Mouse (Mus musculus): ENCODE results near the gene Vwa5a. TPM values are rescaled to one million over a fixed set of nuclear protein-coding genes. Genes with fewer than 3 reads are reported as not detected.
A peak's percentile ranks its signal among the peaks of the same experiment; 100 is the strongest.

Vwa5a gene
- polyA plus RNA-seq (2012; rRNA removed) (3.0 and 4.5 TPM in 2 replicates), polyA plus RNA-seq (2014; fragmentation: Nextera tagmentation; extraction: Ambion mirVana) (8.5 TPM in 2 replicates)

- 4% methylated on average over 4 of the region's 4 CpGs for WGBS (ENCODE audit: insufficient replicate concordance)
- peak; percentile 26 to 43 (median 31) for DNase-seq (ENCODE audit: low read depth in 3 of 3, low spot score in 3 of 3)
- peak; percentile 64 for ATAC-seq (ENCODE audit: insufficient read depth)
- Histone ChIP-seq H3K27me3 (ENCODE audit: control insufficient read depth, insufficient read depth, low read length) (no peaks in the 10 kb centered on the region), H3K4me3 (ENCODE audit: insufficient read depth in 1 of 2, low read depth in 2 of 2, low read length in 2 of 2) (peak within 1 kb of the TSS; percentile 61 to 68), H3K9ac (replicated peaks) (peak within 1 kb of the TSS; percentile 72), H3K9me3 (ENCODE audit: control insufficient read depth, low read length) (no peaks in the 10 kb centered on the region), H3K27ac (peak within 1 kb of the TSS; percentile 36), H3K36me3 (replicated peaks; ENCODE audit: control insufficient read depth, insufficient read depth, low read depth) (no peaks in the 10 kb centered on the region), H3K4me2 (ENCODE audit: low read depth) (peak within 1 kb of the TSS; percentile 79), H3K4me1 (replicated peaks; ENCODE audit: control insufficient read depth in 2 of 2, insufficient read depth in 2 of 2, low read length in 1 of 2) (peaks cover 3 to 11% of the 10 kb centered on the region in 2 experiments)
- no peak for TF ChIP-seq CTCF (IDR thresholded peaks at IDR 0.05; ENCODE audit: low read depth)
- no peak for TF ChIP-seq EP300 (IDR thresholded peaks at IDR 0.05; ENCODE audit: low read depth)
Measured at GRCm38 (mm10) chr9:38718102-38718501, at the start of gene Vwa5a. Vwa5a (plus strand) TSS chr9:38718268.

- H3K9me3 ChIP-seq (ENCODE audit: control insufficient read depth, low read length) = no peaks in the 10 kb centered on the region
- H3K27ac ChIP-seq = no peak overlapping the region
- H3K9ac ChIP-seq (replicated peaks) = no peak overlapping the region
- H3K4me2 ChIP-seq (ENCODE audit: low read depth) = no peak overlapping the region
- 42% methylated on average over 2 of the region's 2 CpGs for WGBS (ENCODE audit: insufficient replicate concordance)
- H3K36me3 ChIP-seq (replicated peaks; ENCODE audit: control insufficient read depth, insufficient read depth, low read depth) = no peaks in the 10 kb centered on the region
- ATAC-seq (ENCODE audit: insufficient read depth) (no peak), DNase-seq (ENCODE audit: low read depth in 3 of 3, low spot score in 3 of 3) (no peak)
- H3K4me1 ChIP-seq (replicated peaks; ENCODE audit: control insufficient read depth in 2 of 2, insufficient read depth in 2 of 2, low read length in 1 of 2) = no peaks in the 10 kb centered on the region
- H3K4me3 ChIP-seq (ENCODE audit: insufficient read depth in 1 of 2, low read depth in 2 of 2, low read length in 2 of 2) = no peak overlapping the region
- no peaks in the 10 kb centered on the region for H3K27me3 ChIP-seq (ENCODE audit: control insufficient read depth, insufficient read depth, low read length)
- no peak for TF ChIP-seq EP300 (IDR thresholded peaks at IDR 0.05; ENCODE audit: low read depth)
- TF ChIP-seq CTCF (IDR thresholded peaks at IDR 0.05; ENCODE audit: low read depth) = no peak
Measured at GRCm38 (mm10) chr9:38672887-38673286, 45.2 kb upstream of the Vwa5a start.

GRCm38 (mm10) chr9:38674501-38674900 lies 43.6 kb upstream of the Vwa5a start, which contains the start of gene Olfr918:
Olfr918 (minus strand) TSS chr9:38674601.
- no peak within 1 kb of the TSS for H3K27ac ChIP-seq
- no peaks in the 10 kb centered on the region for H3K4me1 ChIP-seq (replicated peaks; ENCODE audit: control insufficient read depth in 2 of 2, insufficient read depth in 2 of 2, low read length in 1 of 2)
- TF ChIP-seq CTCF (IDR thresholded peaks at IDR 0.05; ENCODE audit: low read depth) (no peak), EP300 (IDR thresholded peaks at IDR 0.05; ENCODE audit: low read depth) (no peak)
- no peaks in the 10 kb centered on the region for H3K9me3 ChIP-seq (ENCODE audit: control insufficient read depth, low read length)
- no peak within 1 kb of the TSS for H3K9ac ChIP-seq (replicated peaks)
- no peaks in the 10 kb centered on the region for H3K27me3 ChIP-seq (ENCODE audit: control insufficient read depth, insufficient read depth, low read length)
- H3K4me3 ChIP-seq (ENCODE audit: insufficient read depth in 1 of 2, low read depth in 2 of 2, low read length in 2 of 2) = no peak within 1 kb of the TSS
- WGBS (ENCODE audit: insufficient replicate concordance) = 59% methylated on average over 2 of the region's 2 CpGs
- DNase-seq (ENCODE audit: low read depth in 3 of 3, low spot score in 3 of 3) (no peak), ATAC-seq (ENCODE audit: insufficient read depth) (no peak)
- no peak within 1 kb of the TSS for H3K4me2 ChIP-seq (ENCODE audit: low read depth)
- H3K36me3 ChIP-seq (replicated peaks; ENCODE audit: control insufficient read depth, insufficient read depth, low read depth) = no peaks in the 10 kb centered on the region

- no peaks in the 10 kb centered on the region for H3K27me3 ChIP-seq (ENCODE audit: control insufficient read depth, insufficient read depth, low read length)
- peak overlapping the region; percentile 72 for H3K9ac ChIP-seq (replicated peaks)
- no peaks in the 10 kb centered on the region for H3K9me3 ChIP-seq (ENCODE audit: control insufficient read depth, low read length)
- 0% methylated on average over 3 of the region's 3 CpGs for WGBS (ENCODE audit: insufficient replicate concordance)
- no peaks in the 10 kb centered on the region for H3K36me3 ChIP-seq (replicated peaks; ENCODE audit: control insufficient read depth, insufficient read depth, low read depth)
- H3K27ac ChIP-seq = peak overlapping the region; percentile 17; the same call in 1 of the 2 replicates
- peak; percentile 86 for ATAC-seq (ENCODE audit: insufficient read depth)
- peak overlapping the region; percentile 79 for H3K4me2 ChIP-seq (ENCODE audit: low read depth)
- DNase-seq (ENCODE audit: low read depth in 3 of 3, low spot score in 3 of 3) = peak; percentile 17 to 32 (median 24)
- TF ChIP-seq EP300 (IDR thresholded peaks at IDR 0.05; ENCODE audit: low read depth) (no peak), CTCF (IDR thresholded peaks at IDR 0.05; ENCODE audit: low read depth) (no peak)
- peak overlapping the region; percentile 61 to 68 for H3K4me3 ChIP-seq (ENCODE audit: insufficient read depth in 1 of 2, low read depth in 2 of 2, low read length in 2 of 2)
- H3K4me1 ChIP-seq (replicated peaks; ENCODE audit: control insufficient read depth in 2 of 2, insufficient read depth in 2 of 2, low read length in 1 of 2) = peaks cover 3 to 11% of the 10 kb centered on the region in 2 experiments
Measured at GRCm38 (mm10) chr9:38718927-38719441, 916 bp downstream of the Vwa5a start.

GRCm38 (mm10) chr9:38724044-38724443 lies 6.0 kb downstream of the Vwa5a start:
- no peak overlapping the region for H3K4me2 ChIP-seq (ENCODE audit: low read depth)
- H3K4me3 ChIP-seq (ENCODE audit: insufficient read depth in 1 of 2, low read depth in 2 of 2, low read length in 2 of 2) = no peak overlapping the region
- TF ChIP-seq CTCF (IDR thresholded peaks at IDR 0.05; ENCODE audit: low read depth) (no peak), EP300 (IDR thresholded peaks at IDR 0.05; ENCODE audit: low read depth) (no peak)
- no peaks in the 10 kb centered on the region for H3K9me3 ChIP-seq (ENCODE audit: control insufficient read depth, low read length)
- no peaks in the 10 kb centered on the region for H3K36me3 ChIP-seq (replicated peaks; ENCODE audit: control insufficient read depth, insufficient read depth, low read depth)
- no peak overlapping the region for H3K9ac ChIP-seq (replicated peaks)
- no peak overlapping the region for H3K27ac ChIP-seq
- ATAC-seq (ENCODE audit: insufficient read depth) (no peak), DNase-seq (ENCODE audit: low read depth in 3 of 3, low spot score in 3 of 3) (no peak)
- 76% methylated on average over 1 of the region's 1 CpGs for WGBS (ENCODE audit: insufficient replicate concordance)
- H3K4me1 ChIP-seq (replicated peaks; ENCODE audit: control insufficient read depth in 2 of 2, insufficient read depth in 2 of 2, low read length in 1 of 2) = peaks cover 0 to 6% of the 10 kb centered on the region in 2 experiments; a peak in 3 of 4 replicates
- H3K27me3 ChIP-seq (ENCODE audit: control insufficient read depth, insufficient read depth, low read length) = no peaks in the 10 kb centered on the region

Data from liver, embryonic 14.5 days (tissue).